Mouse (Mus musculus): ENCODE results near the gene Armt1. TPM values are rescaled to one million over a fixed set of nuclear protein-coding genes. Genes with fewer than 3 reads are reported as not detected.
"Not testable (repeated sequence)": the region's sequence is repeated elsewhere in the genome, so short reads cannot be mapped to it uniquely, and the experiment has no call there.

Armt1 gene
- total RNA-seq, 2 experiments from 2014 or later = 26.4 to 27.4 TPM

DNA sequence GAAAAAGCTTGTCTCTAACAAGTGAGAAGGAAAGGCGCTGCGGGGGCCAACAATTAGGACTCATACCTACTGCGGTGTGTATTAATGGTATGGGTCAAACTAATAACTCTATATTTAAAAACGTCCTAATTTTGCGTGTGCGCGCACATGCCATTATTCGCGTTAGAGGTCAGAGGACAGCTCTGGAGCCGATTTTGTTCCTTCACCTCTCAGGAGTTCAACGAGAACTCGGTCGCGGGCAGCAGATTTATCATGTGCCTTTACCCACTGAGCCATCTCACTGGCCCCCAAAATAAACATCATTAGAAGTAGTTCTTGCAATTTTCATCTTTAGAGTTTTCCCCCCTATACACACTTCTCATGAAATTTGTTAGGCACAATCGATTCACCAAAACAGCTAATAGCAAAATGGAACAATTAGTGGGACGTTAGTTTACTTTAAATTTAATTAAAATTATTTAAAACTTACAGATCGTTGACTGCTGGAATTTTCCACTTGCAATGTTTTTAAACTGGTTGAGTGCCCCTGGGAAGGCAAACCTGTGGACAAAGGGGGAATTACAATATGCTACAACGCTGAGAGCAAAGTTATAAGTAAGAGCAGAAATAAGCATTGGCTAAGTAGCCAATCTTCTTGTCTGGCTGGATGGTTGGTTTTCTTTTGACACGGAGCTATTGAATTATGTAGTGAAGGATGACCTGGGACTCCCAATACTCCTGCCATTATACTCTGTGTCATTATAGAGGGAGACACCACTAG, 909 bp downstream of the Armt1 start:
- ATAC-seq (ENCODE audit: poor library complexity, severe bottlenecking) = no peak

DNA sequence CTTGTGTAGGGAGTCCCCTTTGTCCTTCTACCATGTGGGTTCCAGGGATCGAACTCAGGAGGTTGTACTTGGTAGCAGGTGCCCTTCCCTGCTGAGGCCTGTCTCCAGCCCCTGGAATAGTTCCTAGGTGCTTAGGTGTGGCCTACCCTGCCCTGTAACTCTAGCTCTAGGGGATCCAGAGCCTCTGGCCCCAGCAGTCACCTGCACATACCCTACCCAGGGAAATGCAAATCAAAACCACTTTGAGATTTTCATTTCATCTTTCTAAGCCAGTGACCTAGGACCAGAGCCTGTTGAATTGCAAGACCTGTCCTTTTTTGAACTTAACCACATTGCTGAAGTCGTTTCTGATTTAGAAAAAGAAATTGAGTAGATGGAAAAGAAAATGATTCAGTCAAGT, 1.6 kb downstream of the Armt1 start:
- ATAC-seq (ENCODE audit: poor library complexity, severe bottlenecking) = not testable (repeated sequence)

GRCm38 (mm10) chr10:4435416-4435815, 3.1 kb downstream of the Armt1 start:
- no peak for ATAC-seq (ENCODE audit: poor library complexity, severe bottlenecking)

DNA sequence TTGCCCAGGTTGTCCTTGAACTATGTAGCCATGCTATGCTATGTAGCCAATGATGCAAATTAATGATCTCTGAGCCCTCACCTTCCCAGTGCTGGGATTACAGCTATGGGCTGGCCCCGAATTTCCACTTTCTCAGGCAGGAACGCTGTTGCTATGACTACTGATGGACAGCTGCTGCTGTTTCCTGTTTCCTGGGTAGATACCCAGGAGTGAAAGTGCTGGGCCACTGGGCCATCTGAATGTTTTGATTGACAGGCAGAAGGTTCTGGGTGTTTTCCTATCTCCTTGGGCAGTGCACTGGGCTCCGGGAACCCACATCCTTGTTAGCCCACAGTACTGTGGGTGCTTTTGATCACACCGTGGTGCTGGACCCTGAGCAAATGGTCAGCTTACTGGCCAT, 24.1 kb downstream of the Armt1 start:
- peak; percentile 30 for ATAC-seq (ENCODE audit: poor library complexity, severe bottlenecking)

- ATAC-seq (ENCODE audit: poor library complexity, severe bottlenecking) = no peak
These were observed 27.9 kb downstream of the Armt1 start for GRCm38 (mm10) chr10:4460201-4460600.

DNA sequence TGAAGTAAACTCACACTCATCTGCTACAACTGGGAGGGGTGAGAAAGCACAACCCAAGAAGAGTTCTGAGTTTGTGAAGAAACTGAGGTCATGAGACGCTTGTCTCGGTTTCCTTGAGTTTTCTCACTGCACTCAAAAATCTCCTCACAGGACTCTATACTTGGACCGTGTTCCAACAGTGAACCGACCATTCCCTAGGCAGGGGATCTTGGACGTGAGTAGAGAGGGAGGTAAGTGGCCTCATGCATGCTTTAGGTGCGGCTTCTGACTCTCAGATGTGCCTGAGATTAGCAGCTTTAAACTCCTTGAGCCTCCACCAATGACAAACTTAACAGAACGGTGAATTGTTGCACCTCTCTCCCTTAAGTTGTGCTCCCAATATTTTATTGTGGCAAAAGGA, 33.5 kb downstream of the Armt1 start:
- no peak for ATAC-seq (ENCODE audit: poor library complexity, severe bottlenecking)

GRCm38 (mm10) chr10:4469406-4469805, 37.1 kb downstream of the Armt1 start:
- no peak for ATAC-seq (ENCODE audit: poor library complexity, severe bottlenecking)

- ATAC-seq (ENCODE audit: poor library complexity, severe bottlenecking) = no peak
These were observed 41.3 kb downstream of the Armt1 start for GRCm38 (mm10) chr10:4473591-4473993.

DNA sequence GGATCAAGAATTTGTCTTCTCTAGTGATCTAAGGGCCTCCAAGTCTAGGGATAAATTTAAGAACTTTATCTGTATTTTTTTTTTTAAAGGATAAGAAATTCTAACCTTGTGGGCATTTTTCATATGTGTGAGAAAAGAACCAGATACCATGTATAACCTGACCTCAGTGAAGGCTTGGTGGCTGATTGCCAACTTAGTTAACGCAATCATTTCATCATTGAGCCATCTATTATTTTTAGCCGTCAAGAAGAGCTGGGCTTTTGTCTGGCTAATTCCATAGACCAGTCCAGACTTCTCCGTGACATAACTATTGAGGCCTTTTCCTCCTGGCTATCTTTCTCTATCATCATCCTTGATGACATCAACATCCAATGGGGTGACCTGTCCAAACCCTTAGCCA, 43.2 kb downstream of the Armt1 start:
- no peak for ATAC-seq (ENCODE audit: poor library complexity, severe bottlenecking)

GRCm38 (mm10) chr10:4476604-4477003, 44.3 kb downstream of the Armt1 start:
- ATAC-seq (ENCODE audit: poor library complexity, severe bottlenecking) = no peak

DNA sequence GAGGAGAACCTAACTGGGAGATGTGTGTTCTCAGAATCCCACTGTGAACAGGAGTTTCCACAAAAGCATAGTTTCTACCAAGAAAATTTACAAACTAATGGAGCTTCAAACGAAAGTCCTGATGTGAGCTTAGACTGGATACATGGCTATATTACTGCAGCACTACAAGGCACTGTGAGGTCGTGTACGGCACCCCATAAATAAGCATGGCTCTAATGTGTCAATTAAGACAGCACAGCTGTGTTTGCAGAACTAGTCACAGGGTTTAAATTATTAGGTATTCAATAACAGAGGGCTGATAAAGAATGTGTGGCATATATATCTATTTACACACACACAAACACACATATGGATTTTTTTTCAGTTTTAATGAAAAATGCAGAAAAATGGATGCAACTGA, 48.7 kb downstream of the Armt1 start:
- no peak for ATAC-seq (ENCODE audit: poor library complexity, severe bottlenecking)

DNA sequence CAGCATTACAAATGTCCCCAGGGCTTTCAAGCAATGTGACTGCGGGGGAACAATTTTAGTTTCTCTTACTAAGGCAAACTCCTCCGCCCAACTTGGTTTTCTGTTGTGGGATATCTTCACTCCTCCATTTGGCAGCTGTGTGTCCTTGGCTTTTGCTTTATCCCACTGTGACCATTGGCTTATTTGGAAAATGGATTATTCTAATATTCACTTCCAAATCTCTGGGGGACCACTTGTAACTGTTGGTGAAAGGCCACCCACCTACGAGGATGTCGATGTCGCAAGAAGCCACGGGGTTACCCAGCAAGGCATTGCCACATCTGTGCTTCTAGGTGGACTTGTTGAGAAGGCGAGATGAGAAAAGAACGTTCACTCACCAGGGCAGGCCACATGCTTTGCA, 49.4 kb downstream of the Armt1 start:
- no peak for ATAC-seq (ENCODE audit: poor library complexity, severe bottlenecking)

DNA sequence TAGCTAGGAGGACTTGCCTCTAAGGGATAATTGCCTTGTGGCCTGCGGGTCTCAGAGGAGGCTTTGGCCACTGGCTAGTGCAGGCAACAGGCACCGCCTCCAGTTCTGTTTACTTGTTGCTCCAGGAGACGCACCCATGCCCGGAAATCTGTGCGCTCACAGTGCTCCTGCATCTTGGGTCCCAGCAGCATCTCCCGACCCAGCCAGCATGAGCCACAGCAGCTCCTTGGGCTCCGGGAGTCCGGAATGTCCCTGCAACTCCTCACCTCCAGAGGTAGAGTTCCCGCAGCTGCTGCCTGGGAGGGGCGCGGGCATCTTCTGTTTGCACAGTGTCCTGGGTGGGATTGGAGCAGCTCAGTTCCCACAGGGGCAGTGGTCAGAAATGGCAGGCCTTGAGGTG, 50.1 kb downstream of the Armt1 start, which contains the start of gene Ccdc170:
Gene Ccdc170, plus strand, starts transcription at position 148 of the 400 bp plus-strand sequence.
- no peak for ATAC-seq (ENCODE audit: poor library complexity, severe bottlenecking)

DNA sequence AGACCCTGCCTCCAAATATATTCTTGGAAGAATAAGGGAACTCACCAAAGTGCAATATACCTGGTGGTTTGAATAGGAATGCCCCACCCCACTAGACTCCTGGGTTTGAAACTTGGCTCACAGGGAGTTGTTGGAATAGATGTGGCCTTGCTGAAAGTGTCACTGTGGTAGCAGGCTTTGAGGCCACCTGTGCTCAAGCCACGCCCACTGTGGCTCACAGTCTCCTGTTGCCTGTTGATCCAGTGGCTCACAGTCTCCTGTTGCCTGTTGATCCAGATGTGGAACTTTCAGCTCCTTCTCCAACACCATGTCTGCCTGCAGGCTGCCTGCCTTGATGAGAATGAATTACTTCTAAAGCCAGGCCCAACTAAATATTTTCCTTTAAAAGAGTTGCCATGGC, 51.6 kb downstream of the Armt1 start:
- no peak for ATAC-seq (ENCODE audit: poor library complexity, severe bottlenecking)

- ATAC-seq (ENCODE audit: poor library complexity, severe bottlenecking) = no peak
These were observed 52.7 kb downstream of the Armt1 start for GRCm38 (mm10) chr10:4484986-4485385.

DNA sequence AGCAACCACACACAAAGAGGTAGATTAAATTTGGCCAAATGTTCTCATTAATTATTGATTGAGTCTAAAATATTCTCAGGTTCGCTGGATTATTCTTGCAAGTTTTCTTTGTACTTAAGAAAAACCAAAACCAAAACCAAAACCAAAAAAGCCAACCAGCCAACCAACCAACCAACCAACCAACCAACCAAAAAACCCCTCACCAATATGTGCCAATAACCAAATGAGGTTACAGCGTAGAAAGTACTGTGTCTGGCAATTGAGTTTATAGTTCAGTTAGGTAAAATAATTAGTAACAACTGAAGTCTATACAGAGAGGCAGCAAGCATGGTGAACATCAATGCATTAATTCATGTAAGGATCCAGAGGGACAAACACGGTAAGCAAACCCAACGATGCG, 57.6 kb downstream of the Armt1 start:
- ATAC-seq (ENCODE audit: poor library complexity, severe bottlenecking) = no peak

GRCm38 (mm10) chr10:4491281-4491680, 59.0 kb downstream of the Armt1 start:
- ATAC-seq (ENCODE audit: poor library complexity, severe bottlenecking) = no peak

DNA sequence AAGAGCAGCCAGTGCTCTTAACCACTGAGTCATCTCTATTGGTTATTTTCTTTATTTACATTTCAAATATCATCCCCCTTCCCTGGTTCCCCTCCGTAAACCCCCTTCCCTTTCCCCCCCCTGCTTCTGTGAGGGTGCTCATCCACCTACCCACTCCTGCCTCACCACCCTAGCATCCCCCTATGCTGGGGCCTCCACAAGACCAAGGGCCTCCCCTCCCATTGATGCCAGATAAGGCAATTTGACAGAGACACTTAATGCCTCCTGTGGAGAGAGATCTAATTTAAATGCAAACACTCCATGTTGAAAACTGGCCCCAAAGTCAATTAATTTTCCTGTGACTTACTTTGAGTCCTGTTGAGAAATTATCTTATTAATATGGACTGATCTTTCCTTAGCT, 59.8 kb downstream of the Armt1 start:
- ATAC-seq (ENCODE audit: poor library complexity, severe bottlenecking) = no peak

- no peak for ATAC-seq (ENCODE audit: poor library complexity, severe bottlenecking)
These were observed 60.6 kb downstream of the Armt1 start for GRCm38 (mm10) chr10:4492909-4493308.

GRCm38 (mm10) chr10:4503251-4503650, 71.0 kb downstream of the Armt1 start:
- ATAC-seq (ENCODE audit: poor library complexity, severe bottlenecking) = no peak
